Mouse (Mus musculus) brain, adult 2 months (tissue): ENCODE results near the gene Arid5b.

Source experiments
- DNase-seq: peaks from one replicate; pipeline ENCODE4 v3.0.0; 2011; ENCODE audit warnings: low read depth, low spot score

Arid5b gene

GRCm38 (mm10) chr10:68196324-68196723 lies 82.2 kb downstream of the Arid5b start:
- DNase-seq = no peak

- DNase-seq = peak; percentile 65
These were observed 85.0 kb downstream of the Arid5b start for GRCm38 (mm10) chr10:68193561-68193960.

GRCm38 (mm10) chr10:68192824-68193255 lies 85.7 kb downstream of the Arid5b start:
- DNase-seq = peak; percentile 78

- DNase-seq = peak; percentile 69
These were observed 86.7 kb downstream of the Arid5b start for GRCm38 (mm10) chr10:68191691-68192380.

- no peak for DNase-seq
These were observed 87.4 kb downstream of the Arid5b start for GRCm38 (mm10) chr10:68191146-68191545.

- DNase-seq = no peak
These were observed 88.7 kb downstream of the Arid5b start for GRCm38 (mm10) chr10:68189847-68190246.

GRCm38 (mm10) chr10:68183096-68183495 lies 95.4 kb downstream of the Arid5b start:
- no peak for DNase-seq

GRCm38 (mm10) chr10:68182266-68182665 lies 96.3 kb downstream of the Arid5b start:
- DNase-seq = peak; percentile 71

GRCm38 (mm10) chr10:68181156-68181555 lies 97.4 kb downstream of the Arid5b start:
- no peak for DNase-seq

- no peak for DNase-seq
These were observed 97.8 kb downstream of the Arid5b start for GRCm38 (mm10) chr10:68180721-68181120.

- peak; percentile 20 for DNase-seq
These were observed 98.4 kb downstream of the Arid5b start for GRCm38 (mm10) chr10:68180151-68180550.

GRCm38 (mm10) chr10:68179741-68180140 lies 98.8 kb downstream of the Arid5b start:
- DNase-seq = no peak

GRCm38 (mm10) chr10:68179339-68179738 lies 99.2 kb downstream of the Arid5b start:
- DNase-seq = no peak

GRCm38 (mm10) chr10:68177697-68178485 lies 100.6 kb downstream of the Arid5b start:
- no peak for DNase-seq

- no peak for DNase-seq
These were observed 102.7 kb downstream of the Arid5b start for GRCm38 (mm10) chr10:68175811-68176210.

- no peak for DNase-seq
These were observed 104.9 kb downstream of the Arid5b start for GRCm38 (mm10) chr10:68173634-68174033.

- DNase-seq = no peak
These were observed 105.6 kb downstream of the Arid5b start for GRCm38 (mm10) chr10:68172906-68173305.

GRCm38 (mm10) chr10:68171974-68172373 lies 106.6 kb downstream of the Arid5b start:
- DNase-seq = no peak

- DNase-seq = peak; percentile 24
These were observed 109.9 kb downstream of the Arid5b start for GRCm38 (mm10) chr10:68168613-68169012.

- peak; percentile 32 for DNase-seq
These were observed 110.4 kb downstream of the Arid5b start for GRCm38 (mm10) chr10:68168141-68168540.

- no peak for DNase-seq
These were observed 111.4 kb downstream of the Arid5b start for GRCm38 (mm10) chr10:68167118-68167517.

- no peak for DNase-seq
These were observed 111.8 kb downstream of the Arid5b start for GRCm38 (mm10) chr10:68166695-68167086.
